Mouse (Mus musculus): ENCODE data around the gene Ttc41.
A peak's percentile ranks its signal among the peaks of the same experiment; 100 is the strongest.

Gene Ttc41

DNA sequence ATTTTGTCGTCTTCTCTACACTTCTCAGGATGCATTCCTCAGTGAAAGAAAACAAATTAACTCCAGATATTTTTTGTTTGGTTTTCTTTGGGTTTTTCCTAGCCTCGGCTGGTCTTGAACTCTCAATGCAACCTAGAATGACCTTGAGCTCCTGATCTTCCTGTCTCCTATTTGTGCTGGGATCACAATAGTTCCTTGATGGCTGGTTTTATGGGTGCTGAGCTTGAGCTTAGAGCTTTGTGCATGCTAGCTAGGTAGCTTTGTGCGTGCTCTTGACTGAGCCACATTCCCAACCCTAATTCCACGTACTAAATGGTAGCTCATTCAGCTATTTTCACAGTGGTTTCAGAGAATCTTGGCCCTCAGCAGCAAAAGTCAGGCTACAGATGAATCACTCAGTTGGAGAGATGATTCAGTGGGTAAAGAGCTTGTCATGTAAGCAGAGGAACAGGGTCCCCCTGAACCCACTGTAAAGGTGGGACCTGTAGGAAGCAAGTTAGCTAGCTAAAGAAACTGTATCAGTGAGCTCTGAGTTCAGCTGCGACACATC lies 78.6 kb downstream of the Ttc41 start:
- no peak for DNase-seq (ENCODE audit: low read depth)

DNA sequence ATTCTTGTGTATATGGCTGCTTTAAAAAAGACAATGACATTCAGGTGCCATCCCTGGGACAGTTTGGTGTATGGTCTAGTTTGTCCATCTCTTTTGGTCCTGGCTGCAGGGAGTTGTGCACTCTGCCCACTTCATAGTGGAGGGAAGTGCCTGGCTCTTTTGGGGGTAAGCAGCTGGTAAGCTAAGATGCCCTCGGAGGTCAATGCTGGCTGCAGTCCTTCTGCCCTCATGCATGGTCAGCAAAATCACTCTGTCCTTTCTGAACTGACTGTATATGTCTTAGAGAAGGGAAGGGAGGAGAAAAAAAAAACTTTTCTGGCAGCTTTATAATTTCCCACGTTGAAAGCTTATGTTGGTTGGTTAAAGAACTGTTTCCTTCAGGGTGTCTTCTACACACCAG lies 79.8 kb downstream of the Ttc41 start:
- no peak for DNase-seq (ENCODE audit: low read depth)

DNA sequence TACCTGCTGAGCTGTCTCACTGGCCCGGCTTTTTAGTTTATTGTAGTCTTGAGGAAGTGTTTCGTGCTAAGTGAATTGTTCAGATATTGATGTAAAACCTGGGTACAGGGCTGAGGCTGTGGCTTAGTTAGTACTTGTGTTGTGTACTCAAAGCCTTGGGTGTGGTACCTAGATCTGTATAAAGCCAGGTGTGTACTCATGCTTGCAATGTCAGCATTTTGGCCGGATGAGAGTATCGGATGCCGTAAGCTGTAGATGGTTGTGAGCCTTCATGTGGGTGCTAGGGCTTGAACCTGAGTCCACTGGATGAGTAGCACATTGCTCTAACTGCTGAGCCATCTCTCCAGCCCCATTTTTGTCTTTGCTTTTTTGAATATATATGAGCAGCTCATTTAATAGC lies 80.5 kb downstream of the Ttc41 start:
- DNase-seq (ENCODE audit: low read depth): no peak

DNA sequence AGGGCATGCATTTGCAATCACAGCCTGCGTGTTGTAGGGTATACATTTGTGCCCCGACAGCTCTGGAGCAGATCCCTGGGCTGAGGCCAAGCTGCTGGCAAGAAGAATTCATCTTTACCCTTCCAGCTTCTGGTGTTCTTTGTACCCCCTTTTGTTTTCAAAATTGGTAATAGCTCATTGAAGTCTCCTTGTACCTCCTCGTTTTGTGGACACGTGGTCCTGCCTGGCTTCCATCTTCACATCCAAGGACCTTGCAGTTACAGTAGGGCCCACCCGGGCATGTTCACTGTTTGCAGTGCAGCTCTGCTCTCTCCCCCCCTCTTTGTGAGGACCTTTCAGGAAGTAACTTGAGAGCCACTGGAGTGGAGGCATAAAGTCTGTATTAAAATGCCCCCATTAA lies 82.6 kb downstream of the Ttc41 start:
- no peak for DNase-seq (ENCODE audit: low read depth)

DNA sequence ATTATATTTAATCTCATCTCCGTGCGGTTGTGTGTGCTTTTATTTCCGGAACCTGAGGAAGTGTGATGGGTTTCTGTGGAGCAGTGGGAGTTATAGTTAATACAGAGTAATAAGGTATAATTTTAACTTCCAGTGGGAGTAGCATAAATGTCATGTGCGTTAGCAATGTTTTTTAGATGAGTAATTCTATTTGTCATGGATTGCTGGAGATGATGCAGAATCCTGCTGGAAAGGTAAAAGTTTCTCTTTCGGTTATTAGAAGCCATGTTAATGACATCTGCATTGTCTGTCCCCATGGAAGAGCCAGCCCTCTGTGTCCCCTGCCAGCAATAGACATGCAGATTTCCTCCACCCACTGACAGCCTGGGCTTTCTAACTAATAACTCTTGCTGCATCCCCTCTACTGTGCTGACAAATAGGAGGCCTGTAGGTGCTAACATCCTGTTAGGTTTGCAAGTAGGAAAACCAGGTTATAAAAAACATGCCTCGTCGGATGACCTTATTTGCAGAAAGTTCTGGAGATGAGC lies 83.6 kb downstream of the Ttc41 start:
- no peak for DNase-seq (ENCODE audit: low read depth)

DNA sequence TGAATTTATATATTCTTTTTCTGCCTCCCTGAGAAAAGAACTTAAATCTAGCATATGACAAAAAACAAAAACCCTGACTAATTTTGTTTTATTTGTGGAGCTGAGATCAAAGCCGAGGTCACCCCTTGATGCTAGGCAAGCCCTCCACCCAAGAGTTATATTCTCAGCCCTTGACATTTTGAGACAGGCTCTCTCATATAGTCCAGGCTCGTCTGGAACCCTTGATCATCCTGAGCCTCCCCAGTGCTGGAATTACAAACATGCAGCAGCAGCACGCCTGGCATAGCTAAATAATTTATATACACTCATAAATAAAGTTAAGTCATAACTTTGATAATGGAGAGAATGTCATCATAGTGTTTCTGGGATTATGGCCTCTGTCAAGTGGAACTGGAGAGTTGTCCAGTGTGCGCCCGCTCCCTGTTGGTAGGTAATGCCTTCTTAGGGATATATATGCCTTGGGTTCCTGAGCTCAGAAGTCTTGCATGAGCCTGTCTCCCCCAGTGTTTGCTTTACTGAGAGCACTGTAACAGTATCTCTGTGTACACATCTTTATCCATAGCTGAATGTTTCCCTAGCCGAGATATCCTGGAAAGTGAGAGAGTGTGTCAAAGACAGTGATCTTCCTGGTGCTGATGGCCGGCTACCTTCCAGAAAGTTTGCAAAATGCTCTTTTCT lies 86.0 kb downstream of the Ttc41 start:
- DNase-seq (ENCODE audit: low read depth): no peak

DNA sequence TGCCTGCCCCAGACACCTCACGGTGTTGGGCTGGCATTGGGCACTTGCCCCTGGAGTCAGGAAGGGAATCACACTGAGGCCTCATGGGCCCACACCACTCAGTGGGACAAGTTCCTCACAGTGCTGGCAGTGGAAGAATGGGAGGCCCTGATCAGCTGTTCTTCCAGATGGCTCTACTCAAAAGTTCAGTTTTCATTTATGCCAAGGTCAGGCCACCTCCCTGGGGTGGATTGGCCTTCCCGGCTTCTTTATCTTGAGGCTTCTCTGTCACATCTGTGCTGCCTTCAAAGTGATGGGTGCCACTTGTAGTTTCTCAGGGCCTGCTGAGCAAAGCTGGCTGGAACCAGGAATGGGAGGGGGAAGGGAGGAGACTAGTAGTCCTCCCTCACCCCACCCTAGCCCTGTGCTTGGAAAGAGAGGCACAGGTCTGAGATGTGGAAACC lies 87.9 kb downstream of the Ttc41 start:
- no peak for DNase-seq (ENCODE audit: low read depth)

DNA sequence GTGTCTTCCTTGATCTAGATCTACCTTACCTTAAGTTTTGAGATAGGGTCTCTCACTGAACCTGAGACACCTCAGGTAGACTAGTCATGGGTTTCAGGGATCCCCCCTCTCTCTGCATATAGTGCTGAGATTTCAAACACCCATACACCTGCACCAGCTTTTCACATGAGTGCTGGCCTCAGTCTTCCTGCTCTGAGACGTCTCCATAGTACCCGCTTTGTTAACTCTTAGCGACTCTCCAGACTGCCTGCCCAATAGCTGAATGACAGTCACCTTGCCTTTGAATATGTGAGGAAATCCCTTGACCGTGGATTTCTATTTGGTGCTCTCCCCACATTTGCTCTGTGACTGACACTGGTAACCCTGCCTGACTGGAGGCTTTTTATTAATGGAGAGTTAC lies 88.6 kb downstream of the Ttc41 start:
- DNase-seq (ENCODE audit: low read depth): peak; percentile 8

DNA sequence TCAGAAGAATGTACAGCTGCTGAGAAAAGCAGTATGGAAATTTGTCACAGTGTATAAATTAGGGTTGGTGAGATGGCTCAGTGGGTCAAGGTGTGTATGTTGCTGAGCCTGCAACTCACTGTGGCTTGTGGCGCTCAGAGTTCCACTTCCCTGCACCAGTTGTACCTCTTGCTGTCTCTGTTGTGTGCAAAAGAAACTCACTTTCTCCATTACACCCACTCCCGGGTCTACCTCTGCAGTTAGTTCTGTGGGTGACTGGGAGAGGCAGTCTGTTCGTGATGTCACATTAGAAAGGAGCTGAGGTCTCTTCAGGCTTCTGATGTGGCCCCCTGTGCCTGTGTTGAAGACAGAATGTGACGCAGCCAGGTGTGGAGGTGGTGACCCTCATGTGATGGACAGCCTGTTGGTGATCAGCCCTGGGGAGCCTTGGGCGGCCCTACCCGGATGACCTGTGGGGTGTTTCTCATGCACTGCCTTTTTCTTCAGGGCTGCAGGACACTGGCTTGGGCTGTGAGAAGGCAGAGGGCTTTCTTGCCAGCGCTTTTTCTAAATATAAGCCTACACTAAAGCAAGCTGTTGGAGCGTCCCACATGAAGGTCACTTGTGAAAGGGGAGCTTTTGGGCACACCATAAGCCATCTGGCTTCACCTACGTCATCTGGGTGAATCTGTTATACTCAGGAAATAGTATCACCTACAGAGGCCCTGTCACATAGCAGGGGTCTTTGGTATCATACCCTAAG lies 89.4 kb downstream of the Ttc41 start:
- DNase-seq (ENCODE audit: low read depth): peak; percentile 21

DNA sequence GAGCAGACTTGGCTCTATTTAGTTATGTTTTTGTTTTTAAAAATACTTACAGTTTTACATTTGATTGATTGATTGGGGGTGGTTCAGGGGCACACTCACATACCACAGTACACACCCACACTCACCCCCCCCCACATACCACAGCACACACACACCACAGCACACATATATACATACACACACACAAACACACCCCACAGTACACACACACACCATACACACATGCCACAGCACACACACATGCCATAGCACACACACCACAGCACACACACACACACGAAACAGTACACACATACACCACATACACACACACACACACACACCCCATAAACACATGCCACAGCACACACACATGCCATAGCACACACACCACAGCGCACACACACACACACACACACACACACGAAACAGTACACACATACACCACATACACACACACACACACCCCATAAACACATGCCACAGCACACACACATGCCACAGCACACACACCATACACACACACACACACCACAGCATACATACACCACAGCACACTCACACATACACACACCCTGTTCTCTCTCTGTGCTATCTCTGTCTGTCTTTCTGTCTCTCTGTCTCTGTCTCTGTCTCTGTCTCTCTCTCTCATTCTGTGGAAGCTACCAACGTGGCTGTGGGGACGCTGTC lies 90.6 kb downstream of the Ttc41 start:
- no peak for DNase-seq (ENCODE audit: low read depth)

DNA sequence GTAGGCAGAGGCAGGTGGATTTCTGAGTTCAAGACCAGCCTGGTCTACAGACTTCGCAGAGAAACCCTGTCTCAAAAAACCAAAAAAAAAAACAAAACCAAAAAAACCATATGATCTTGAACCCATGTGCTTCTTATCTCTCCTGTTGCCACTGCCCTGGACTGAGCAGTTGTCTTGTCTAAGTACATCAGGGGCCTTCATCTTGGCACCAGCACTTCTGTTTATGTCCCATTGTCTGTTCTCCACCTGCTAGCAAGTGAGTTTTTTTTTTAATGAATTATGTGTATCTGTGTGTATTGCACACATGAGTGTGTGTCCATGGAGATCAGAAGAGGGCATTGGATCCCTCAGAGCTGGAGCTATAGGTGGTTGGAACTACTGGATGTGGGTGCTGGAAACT lies 101.8 kb downstream of the Ttc41 start:
- no peak for DNase-seq (ENCODE audit: low read depth)

DNA sequence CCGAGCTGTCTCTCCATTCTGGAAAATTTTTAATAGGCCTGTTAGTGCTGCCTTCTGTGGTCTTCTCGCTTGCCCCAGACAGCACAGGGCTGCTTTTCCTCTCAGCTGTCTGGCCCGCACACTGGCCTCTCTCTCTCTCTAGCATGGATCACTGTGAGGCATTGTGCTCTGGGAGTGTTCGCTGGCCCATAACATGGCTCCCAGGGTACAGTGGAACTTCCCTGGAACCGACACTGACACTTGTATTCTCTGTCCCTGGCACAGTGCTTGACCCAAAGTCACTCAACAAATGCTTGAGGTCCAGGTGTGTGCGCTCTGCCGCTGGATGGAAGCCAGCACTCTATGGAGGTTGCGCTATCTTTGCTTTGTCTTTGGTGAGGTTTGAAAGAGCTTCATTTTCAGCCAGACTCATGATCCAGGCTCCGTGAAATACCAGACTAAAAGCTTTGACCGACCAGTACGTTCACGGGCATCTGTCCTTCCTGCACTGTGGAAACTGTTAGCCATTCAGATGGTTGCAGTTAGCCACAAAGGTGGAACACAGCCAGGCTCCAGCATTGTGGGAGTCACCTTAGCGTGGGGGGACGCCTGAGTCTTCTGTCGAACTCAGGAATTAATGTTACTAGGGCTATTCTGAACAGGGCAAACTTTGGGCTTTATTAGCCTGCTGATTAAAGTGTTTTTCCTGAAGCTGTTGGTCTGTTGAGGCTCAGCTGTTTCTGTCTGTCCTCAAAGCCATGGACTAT lies 102.6 kb downstream of the Ttc41 start:
- no peak for DNase-seq (ENCODE audit: low read depth)

DNA sequence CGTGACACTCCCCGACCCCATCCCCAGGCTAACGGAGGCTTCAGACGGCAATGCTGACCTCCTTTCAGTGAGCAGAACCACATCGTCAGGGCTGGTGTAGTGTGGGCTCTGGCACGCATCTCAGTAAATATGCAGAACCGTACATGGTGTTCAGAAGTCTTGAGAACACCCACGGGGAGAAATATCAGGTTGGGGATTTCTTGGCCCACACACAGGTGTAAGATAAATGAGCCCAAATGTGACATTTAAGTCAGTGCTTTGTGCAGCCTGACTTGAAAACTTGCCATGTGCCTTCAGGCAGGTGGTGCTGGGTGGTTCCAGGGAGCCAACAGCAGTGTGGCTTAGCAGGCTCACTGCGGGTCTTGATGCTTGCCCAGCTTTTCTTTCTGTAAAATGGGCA lies 104.4 kb downstream of the Ttc41 start:
- DNase-seq (ENCODE audit: low read depth): no peak

DNA sequence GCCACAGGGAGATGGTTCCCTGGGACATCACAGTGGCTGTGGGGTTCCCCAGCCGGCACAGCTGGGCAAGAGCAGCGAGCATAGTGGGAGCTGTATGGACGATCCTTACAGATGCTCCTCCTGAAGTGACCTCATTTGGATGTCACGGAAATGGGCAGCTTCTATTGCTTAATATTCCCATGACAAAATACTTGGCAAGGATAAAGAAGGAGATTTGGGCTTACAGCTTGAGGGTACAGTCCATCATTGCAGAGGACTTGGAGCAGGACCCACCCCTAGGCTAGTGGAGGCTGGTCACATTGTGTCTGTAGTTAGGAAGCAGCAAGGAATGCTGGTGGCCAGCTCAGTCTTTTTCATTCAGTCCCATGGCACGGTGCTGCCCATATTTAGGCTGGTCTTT lies 105.0 kb downstream of the Ttc41 start:
- no peak for DNase-seq (ENCODE audit: low read depth)

DNA sequence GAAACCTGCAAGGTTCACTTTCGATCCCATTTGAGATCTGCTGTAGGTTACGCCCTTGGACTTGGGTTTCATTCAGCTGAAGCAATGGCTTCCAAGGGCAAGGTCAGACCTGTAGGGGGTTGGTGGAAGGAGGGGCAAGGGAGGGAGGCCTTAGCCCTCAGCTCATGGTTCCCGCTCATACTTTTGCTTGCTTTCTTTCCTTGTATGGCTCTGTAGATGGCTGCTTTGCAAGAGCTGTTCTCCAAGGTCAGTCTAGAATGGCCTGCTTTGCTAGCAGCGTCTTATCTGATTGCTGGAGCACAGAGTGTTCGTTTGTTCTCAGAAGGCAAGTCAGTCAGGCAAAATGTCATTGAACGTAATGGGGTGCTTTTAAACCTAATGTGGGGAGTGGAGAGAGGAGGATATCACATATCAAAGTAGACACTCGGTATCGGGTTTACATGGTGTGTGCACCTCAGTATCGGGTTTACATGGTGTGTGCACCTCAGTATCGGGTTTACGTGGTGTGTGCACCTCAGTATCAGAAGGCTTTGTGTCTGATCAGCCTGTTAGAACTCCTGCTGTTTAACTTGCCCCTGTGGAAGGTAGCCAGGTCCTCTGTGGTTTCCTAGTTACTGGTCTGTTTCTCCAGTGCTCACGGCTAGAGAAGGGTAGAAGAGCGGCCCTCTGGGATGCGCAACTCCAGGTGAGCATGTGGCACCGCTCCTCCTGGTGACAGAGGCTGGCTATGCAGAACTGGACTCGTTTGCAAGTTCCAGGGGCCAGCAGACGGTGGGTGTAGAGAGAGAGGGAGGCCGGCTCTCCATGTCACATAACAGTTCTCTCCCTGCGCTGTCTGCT lies 108.9 kb downstream of the Ttc41 start:
- DNase-seq (ENCODE audit: low read depth): peak; percentile 10

DNA sequence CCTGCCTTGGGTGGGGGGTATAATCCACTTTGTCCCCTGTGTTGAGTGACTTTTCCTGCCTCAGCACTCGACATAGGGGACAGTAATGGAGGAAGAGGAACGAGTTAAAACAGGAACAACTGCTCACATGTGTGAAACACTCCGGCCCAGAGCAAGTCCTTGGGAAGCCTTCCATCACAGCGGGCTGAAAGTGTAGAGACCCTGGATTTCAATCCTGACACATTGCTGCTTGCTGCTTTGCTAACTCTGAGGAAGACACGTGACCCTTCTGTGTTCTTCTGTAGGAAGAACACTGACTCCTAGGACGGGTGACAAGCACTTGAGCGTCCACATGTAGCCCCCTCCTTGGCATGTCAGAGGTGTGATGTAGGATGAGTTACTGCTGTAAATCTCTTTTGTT lies 109.5 kb downstream of the Ttc41 start:
- DNase-seq (ENCODE audit: low read depth): no peak

DNA sequence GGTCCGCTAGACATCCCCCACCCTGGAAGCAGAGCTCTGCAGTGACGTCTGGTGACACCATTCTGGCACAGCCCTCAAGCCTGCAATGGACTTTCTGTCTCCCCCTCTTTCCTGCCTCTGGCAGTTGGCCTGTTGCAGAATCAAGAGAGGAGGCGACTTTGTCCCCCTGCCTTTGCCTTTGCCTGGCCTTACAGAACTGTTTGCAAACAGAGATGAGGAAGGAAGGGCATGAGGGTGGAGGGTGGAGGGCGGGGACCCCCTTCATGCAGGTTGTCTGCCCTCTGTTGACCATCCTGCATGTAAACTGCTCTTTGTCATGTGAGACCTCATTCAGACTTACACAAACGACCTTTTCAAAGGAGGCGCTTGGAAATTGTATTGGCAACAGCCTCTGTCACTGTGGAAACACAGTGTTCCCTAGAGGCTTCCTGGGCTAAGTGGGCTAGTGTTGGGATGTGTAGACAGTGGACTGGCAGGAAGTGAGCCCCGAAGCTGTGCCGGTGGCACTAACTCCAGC lies 114.1 kb downstream of the Ttc41 start:
- DNase-seq (ENCODE audit: low read depth): no peak

DNA sequence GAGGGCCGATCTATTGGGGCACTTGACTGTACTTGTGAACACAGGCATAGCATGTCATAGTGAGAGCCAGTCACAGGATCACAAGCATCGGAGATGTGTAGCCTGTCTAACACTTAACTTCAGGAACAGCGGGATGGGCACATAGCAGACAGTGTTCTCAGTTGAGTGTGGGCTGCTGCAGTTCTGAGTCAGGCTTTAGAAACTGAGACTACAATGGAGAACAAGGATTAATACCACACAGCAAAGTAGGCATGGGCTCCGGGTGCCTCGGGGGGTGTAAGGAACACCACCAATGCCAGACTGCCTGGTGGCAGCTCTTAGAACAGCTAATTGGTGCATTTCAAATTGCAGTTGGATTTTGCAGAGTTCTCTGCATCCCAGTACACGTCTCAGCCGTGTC lies 115.4 kb downstream of the Ttc41 start:
- DNase-seq (ENCODE audit: low read depth): no peak

DNA sequence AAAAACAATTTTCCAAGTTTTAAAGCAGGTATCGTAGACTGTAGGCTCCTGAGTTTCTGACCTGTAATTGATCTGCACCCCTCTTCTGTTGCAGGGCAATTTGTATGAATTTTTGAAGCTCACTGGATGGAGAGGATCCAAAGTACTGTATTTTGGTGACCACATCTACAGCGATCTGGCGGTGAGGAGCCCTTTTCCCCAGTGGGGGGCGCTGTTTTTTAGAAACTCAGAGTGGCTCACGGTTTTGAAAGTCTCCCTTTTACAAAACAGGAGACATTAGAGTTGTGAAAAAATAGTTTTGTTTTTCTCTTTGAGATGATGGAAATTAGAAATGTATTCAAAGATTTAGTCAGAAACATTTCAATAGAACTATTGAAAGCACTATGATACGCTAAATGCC lies 118.5 kb downstream of the Ttc41 start:
- DNase-seq (ENCODE audit: low read depth): peak; percentile 20

DNA sequence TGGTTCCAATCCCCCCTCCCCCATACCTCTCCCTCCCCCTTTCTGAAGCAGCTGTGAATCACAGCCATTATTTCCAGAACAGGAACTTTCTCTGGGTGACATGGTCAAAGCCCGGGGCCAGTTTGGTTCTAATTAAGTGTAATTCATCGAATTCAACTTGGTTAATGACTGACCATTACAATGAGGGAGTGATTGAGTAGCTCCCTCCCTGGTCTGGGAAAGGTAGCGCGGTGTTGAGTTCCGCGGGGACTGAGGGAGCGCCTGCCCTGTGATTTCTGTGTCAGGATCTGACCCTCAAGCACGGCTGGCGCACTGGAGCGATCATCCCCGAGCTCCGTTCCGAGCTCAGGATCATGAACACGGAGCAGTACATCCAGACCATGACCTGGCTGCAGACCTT lies 119.3 kb downstream of the Ttc41 start:
- no peak for DNase-seq (ENCODE audit: low read depth)

Data from induced T-regulatory cell, adult 2 months (primary cell).